Mouse (Mus musculus): Measurements from ENCODE around the gene Olfr452.

GRCm38 (mm10) chr6:42784793-42785192 is at the start of gene Olfr452:
- TF ChIP-seq CTCF (IDR thresholded peaks at IDR 0.05; ENCODE audit: low read depth, low read length) (no peak), POLR2A (IDR thresholded peaks at IDR 0.05; ENCODE audit: borderline replicate concordance, low read depth, low read length) (no peak)
